Mouse (Mus musculus) adrenal gland (tissue): ENCODE results near the gene Plekha5.

ENCODE experiments used
- intact Hi-C: fragments of 180-260 bp; cut with DNase I; formaldehyde crosslinking; loops from one replicate; pipeline ENCODE4 v1.15.1; 2025
- long read RNA-seq, 2 experiments: library from polyadenylated mRNA; unstranded; transcript quantifications; one replicate each; pipeline ENCODE4 v2.0.0; 2020; ENCODE audit warnings: borderline replicate concordance in 1 of 2; ENCODE audit not compliant: insufficient replicate concordance in 1 of 2

The Plekha5 gene
- long read RNA-seq, experiment 1, partial matches to known transcripts = 2 of 4 reads
- long read RNA-seq, experiment 1, other reads (novel, unspliced or antisense) = 2 of 4 reads
- long read RNA-seq, experiment 2, partial matches to known transcripts = 3 of 7 reads
- long read RNA-seq, experiment 2, other reads (novel, unspliced or antisense) = 4 of 7 reads

GRCm38 (mm10) chr6:140423846-140424200, at the start of gene Plekha5:
Gene Plekha5, plus strand, starts transcription at chr6:140424054.
- intact Hi-C loops = no loop called here

GRCm38 (mm10) chr6:140375671-140376070, 48.2 kb upstream of the Plekha5 start:
- intact Hi-C loops = no loop called here

DNA sequence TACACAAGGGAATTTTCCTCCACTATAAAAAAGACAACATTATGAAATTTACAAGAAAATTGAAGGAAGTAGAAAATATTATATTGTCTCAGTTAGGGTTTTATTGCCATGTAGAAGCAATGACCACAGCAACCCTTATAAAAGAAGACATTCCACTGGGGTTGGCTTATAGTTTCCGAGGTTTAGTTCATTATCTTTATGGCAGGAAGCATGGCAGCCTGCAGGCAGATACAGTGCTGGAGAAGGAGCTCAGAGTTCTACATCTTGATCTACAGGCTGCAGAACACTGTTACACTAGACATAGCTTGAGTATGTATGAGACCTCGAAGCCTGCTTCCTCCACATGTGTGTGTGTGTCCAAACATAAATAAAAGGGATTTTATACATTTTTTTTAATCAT, 43.3 kb upstream of the Plekha5 start:
- intact Hi-C loops = no loop called here

GRCm38 (mm10) chr6:140381162-140381561, 42.7 kb upstream of the Plekha5 start:
- intact Hi-C loops = no loop called here

DNA sequence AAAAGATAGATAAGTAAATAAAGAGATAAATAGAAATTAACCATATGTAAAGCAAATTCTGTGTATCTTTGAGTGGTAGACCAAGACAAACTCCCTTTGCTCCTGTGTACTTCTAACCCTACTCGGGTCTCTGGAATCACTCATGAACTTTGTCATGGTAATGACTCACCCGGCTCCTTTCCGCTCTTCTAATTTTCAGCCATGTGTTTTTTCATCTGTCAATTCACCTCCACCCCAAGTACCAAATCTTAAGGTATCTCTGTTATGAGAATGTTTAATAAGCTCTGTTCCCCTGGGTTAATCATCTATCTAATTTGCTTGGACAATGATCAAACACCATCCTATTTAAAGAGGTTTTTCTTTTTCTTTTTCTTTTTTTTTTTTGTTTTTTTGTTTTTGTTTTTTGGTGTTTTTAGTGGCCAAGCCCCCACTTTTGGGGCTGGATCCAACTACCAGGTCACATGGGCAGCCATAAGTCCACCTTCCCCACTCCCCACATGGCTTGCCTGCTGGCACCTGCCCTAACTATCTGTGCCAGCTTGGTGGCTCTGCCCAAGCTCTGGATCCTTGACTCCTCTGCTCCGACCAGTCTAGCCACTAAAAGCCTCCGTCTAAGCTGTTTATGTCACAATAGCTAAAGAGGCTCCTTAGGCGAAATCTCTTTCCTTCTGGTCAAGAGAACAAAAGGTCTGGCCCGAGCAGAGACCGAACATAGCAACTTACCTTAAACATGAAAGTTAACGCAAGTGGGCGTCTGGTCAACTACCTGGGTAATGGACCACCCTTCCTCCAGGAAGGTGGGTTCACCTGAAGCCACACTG, 40.1 kb upstream of the Plekha5 start:
- intact Hi-C loops = no loop called here

DNA sequence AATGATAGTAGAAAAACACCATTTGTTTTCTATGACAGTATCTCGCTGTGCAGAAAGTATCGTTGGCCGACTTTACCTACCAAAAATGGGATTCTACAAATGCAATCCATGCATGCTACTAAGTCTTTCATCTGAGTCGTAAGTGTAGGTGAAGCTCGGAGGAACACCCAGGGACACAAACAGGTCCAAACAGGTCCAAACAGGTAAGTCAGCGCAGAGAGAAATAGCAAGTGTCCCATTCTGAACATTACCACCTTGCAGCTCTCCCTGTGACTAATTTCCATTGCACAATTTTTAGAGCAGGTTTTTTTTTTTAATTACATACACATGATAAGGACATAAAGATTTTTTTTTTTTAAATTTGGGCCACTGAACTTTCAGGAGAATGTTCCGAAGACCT, 27.2 kb upstream of the Plekha5 start:
- intact Hi-C loops = no loop called here

- intact Hi-C loops = no loop called here
Measured at GRCm38 (mm10) chr6:140402766-140403310, 21.0 kb upstream of the Plekha5 start.

DNA sequence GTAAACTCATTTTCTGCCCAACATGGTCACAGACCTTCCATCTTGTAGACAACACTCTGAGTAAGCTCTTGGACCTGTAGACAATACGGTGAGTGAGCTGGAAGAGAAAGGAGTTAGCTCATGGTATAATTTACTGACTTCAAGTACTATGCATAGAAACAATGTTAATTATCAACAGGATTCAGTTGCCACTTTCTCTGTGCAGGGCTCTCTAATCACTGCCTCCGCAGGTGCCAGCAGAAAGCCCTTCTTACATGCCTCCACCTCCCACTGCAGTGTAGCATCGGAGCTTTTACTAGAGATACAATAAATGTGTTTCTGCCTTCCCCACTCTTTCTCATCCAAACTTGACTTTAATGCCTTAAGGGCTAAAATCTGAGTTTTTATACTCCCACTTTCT, 11.9 kb upstream of the Plekha5 start:
- intact Hi-C loops = no loop called here

DNA sequence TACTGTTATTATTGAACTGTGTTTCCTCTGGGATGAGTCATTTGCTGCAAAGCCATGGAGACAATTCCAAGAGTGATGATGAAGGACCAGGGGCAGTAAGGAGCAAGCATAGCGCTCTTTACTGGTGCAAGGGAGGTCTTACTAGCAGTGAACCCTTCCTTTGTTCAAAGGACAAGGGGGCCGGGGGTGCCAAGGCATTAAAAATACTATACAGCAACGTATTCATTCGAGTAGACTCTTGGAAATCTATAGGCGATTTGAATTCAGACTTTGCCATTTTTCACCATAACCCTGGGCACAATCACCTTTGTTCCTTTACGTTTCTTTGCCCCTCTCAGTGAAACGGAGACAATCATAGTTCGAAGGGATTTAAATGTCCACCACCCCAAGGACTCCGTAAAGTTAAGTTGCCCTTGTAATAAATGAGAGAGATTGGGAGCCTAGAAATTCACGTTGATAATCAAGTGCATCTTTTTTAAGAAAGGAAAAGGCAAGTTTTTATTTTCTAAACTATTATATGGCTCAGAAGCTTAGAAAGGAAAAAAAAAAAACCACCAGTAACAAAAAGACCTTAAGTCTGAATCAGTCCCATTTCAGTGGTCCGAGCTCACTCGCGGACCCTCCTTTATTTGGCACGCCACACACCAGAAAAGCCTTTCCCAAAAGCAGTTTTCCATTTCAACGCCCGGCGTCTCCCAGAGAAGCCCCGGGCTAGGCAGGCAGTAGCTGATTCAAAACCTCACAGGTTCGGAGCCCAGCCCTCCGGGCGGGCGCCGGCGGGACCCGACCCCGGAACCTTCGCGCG, 611 bp upstream of the Plekha5 start:
- intact Hi-C loops = no loop called here

GRCm38 (mm10) chr6:140424201-140424990, 542 bp downstream of the Plekha5 start:
- intact Hi-C loops = no loop called here

GRCm38 (mm10) chr6:140424991-140425361, 1.1 kb downstream of the Plekha5 start:
- intact Hi-C loops = no loop called here

DNA sequence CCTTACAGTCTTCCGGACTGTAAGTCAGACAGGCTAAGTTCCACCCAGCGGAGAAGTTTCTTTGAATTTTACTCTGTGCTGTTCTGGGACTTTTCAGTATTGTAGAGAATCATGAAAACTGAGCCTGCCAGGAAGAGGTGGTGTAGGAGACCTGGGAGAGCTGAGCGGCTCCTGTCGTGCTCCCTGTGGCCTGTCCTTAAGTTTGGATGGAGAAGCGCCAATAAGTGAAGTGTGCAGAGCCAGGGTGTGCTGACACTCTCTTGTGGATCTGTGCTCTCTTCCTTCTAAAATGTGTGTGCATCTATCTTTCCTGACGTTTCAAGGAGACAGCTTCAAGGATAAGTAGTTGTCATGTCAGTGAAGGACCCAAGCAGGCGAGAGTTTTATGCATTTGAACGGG, 5.4 kb downstream of the Plekha5 start:
- intact Hi-C loops = no loop called here

DNA sequence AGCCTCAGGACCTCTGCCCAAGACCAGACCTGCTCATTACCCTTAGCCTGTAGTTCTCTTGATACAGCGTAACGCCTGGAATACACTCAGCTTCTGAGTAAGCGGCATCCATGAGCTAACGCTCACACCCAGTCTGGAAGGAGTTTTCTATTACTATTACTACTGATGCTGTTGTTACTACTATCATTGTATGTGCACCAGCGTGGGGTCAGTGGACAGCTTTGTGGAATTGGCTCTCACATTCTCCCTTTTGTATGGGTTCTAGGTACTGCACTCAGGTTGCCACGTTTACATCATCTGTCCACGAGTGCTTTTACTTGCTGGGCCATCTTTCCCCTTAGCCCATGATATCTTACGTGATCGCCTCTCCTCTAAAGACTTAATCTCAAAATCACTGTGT, 8.5 kb downstream of the Plekha5 start:
- intact Hi-C loops = no loop called here

- intact Hi-C loops = loop anchor here (10.0 kb wide), 1 partner anchor 569 kb away; no protein-coding TSS in a partner anchor
Measured at GRCm38 (mm10) chr6:140443374-140443773, 19.5 kb downstream of the Plekha5 start.

GRCm38 (mm10) chr6:140444147-140444546, 20.3 kb downstream of the Plekha5 start:
- intact Hi-C loops = loop anchor here (10.0 kb wide), 1 partner anchor 569 kb away; no protein-coding TSS in a partner anchor

GRCm38 (mm10) chr6:140444855-140445465, 21.1 kb downstream of the Plekha5 start:
- intact Hi-C loops = loop anchor here (10.0 kb wide), 1 partner anchor 570 kb away; no protein-coding TSS in a partner anchor

- intact Hi-C loops = loop anchor here (10.0 kb wide), 1 partner anchor 573 kb away; no protein-coding TSS in a partner anchor
Measured at GRCm38 (mm10) chr6:140448010-140448739, 24.3 kb downstream of the Plekha5 start.

DNA sequence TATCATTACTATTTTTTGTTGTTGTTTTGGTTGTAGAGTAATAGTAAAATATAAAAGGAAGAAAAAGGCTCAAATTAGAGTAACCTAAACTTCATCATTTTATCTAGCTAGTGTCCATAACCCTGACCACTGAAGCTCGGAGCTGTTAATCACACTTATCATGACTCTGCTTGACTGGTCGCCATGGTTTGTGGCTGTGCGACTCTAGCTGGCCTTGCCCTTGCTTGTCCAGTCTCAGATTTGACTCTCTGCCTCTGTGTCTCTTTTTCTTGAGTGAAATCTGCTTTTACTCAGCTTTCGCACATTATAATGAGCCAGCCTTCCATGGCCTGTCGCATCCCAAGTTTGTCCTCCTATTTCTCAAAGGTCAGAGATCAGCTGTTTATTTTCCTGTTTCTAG, 26.8 kb downstream of the Plekha5 start:
- intact Hi-C loops = no loop called here

DNA sequence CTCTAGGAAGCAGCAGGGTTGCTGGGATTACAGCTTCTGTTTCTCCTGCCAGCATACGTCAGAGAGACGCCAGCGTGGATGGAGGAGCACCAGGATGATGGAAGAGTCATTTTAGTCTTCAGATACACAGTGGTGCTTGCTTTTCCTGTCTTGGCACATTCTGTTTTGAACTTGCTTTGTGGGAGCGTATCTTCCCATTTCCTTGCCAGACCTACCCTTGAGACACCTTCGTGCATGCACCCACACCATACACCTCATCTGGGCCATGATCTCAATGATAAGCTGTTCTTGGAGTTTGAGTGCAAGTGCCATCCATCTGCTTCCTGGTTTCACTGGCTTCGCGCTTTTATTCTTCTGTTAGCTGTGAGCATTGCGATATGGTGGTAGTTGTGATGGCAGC, 28.9 kb downstream of the Plekha5 start:
- intact Hi-C loops = no loop called here

- intact Hi-C loops = no loop called here
Measured at GRCm38 (mm10) chr6:140453454-140453853, 29.6 kb downstream of the Plekha5 start.
